Mouse (Mus musculus) ES-E14 (cell line): ENCODE results near the gene Naglu.

Source experiments
- HCFC1 ChIP-seq: IDR thresholded peaks from 2 replicates; pipeline ENCODE4 v1.6.1; 2012; ENCODE audit warnings: low read length, inconsistent platforms, borderline replicate concordance; ENCODE audit not compliant: insufficient read depth
- MAFK ChIP-seq: IDR thresholded peaks from 2 replicates; pipeline ENCODE4 v1.6.1; 2014; ENCODE audit warnings: mild to moderate bottlenecking, low read depth, low read length, inconsistent platforms; ENCODE audit not compliant: insufficient read depth
- ZNF384 ChIP-seq: IDR thresholded peaks from 2 replicates; pipeline ENCODE4 v1.6.1; 2012; ENCODE audit warnings: low read depth, low read length, inconsistent platforms

- TF ChIP-seq HCFC1 (no peak), MAFK (no peak), ZNF384 (no peak)
Measured at GRCm38 (mm10) chr11:101085617-101086322, 16.0 kb downstream of the Naglu start.
